Mouse (Mus musculus) central nervous system, embryonic 14 days (tissue): ENCODE data around the gene Vmn1r28. TPM values are rescaled to one million over a fixed set of nuclear protein-coding genes. Genes with fewer than 3 reads are reported as not detected.

Source experiments
- polyA plus RNA-seq: library from polyadenylated mRNA; depleted of rRNA; stranded (reverse); fragments of >200 nt; gene quantifications from 2 replicates; pipeline ENCODE4 v1.2.3, GENCODE M21; 2012; rRNA removed

Gene Vmn1r28
- polyA plus RNA-seq: not detected in 2 replicates

GRCm38 (mm10) chr6:58261737-58262136, at the start of gene Vmn1r28:
Vmn1r28 (plus strand) TSS chr6:58262037.

GRCm38 (mm10) chr6:58218721-58219120, 43.1 kb upstream of the Vmn1r28 start, which contains the start of gene Vmn1r27:
Vmn1r27 (minus strand) TSS chr6:58218821.

GRCm38 (mm10) chr6:58301249-58301648, 39.4 kb downstream of the Vmn1r28 start, which contains the start of gene Vmn1r29:
Vmn1r29 (plus strand) TSS chr6:58301549.

Other genes with a start within 250 kb of the Vmn1r28 start
- gene Vmn1r26, start 246.9 kb upstream of the Vmn1r28 start, polyA plus RNA-seq: not detected in 2 replicates
- not detected in 2 replicates for gene Vmn1r27, start 43.2 kb upstream of the Vmn1r28 start, polyA plus RNA-seq
- gene Vmn1r29, start 39.5 kb downstream of the Vmn1r28 start, polyA plus RNA-seq: not detected in 2 replicates
- gene Vmn1r30, start 181.3 kb downstream of the Vmn1r28 start, polyA plus RNA-seq: 0.05 TPM in 1 of 2 replicates, not detected in the other
- not detected in 2 replicates for gene Vmn1r31, start 213.3 kb downstream of the Vmn1r28 start, polyA plus RNA-seq